Mouse (Mus musculus) cerebellum, adult 2 months (tissue): ENCODE measurements at regions not wholly inside any gene's neighbourhood (a gene's known extent, or its start where the extent isn't known, plus 50 kb on each side); places are given as distances from the start of the nearest gene placed in this dataset.

Experiments used
- CTCF ChIP-seq: fragments of 200-500 bp; IDR thresholded peaks from 2 replicates; pipeline ENCODE4 v1.5.1; 2011; ENCODE audit warnings: low read depth, mild to moderate bottlenecking, control low read depth, low read length, moderate library complexity, borderline replicate concordance; ENCODE audit not compliant: insufficient read depth
- POLR2A ChIP-seq: fragments of 200-500 bp; IDR thresholded peaks from 2 replicates; pipeline ENCODE4 v1.6.1; 2011; ENCODE audit warnings: low read length, control low read depth, borderline replicate concordance; ENCODE audit not compliant: insufficient read depth

GRCm38 (mm10) chr3:50879595-50879994, 344.7 kb upstream of the Noct start:
- TF ChIP-seq CTCF = no peak
- no peak for TF ChIP-seq POLR2A
